Mouse (Mus musculus) CD4-positive helper T cell, adult 2 months (primary cell): ENCODE data around the gene Igsf10.
A peak's percentile ranks its signal among the peaks of the same experiment; 100 is the strongest.

Experiments
- DNase-seq: peaks from one replicate; pipeline ENCODE4 v3.0.0-alpha.2; 2012; ENCODE audit warnings: low read depth, missing footprints, low spot score

Gene Igsf10

DNA sequence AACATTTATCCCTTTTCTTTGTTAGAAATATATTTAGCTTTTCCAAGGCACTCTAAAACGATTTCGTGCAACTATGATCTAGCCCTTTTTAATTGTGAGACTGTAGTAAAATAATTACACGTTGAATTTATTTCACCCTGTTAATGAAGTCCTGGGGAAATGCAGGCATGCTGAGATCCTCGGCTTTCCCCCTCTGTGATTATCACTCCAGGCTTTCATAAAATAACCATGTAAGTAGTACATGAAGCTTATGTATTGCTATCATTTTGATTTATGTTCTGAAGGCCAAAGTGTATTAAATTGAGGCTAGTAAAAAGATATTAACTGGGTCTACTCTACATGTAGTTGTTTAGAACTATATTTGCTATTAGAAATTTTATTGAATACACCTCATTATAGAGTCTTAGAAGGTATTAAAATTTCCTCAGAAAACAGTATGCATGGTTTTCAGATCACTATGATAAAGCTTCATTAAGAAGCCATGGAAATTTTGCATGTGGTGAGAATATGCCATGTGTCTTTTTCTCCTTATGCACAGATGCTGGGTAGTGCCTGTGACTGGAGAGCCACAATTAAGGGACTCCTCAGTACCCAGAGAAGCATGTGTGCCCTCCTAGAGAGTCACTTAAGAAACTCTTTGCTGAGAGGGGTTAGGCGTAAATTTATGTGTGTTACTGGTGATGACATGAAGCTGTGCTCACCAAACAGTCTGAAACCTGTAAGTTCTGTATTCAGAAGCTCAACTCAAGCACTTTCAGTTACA, 50.6 kb downstream of the Igsf10 start:
- DNase-seq, result no peak

- DNase-seq, result no peak
These were observed 53.6 kb downstream of the Igsf10 start for GRCm38 (mm10) chr3:59290551-59290950.

GRCm38 (mm10) chr3:59278620-59279019, 65.6 kb downstream of the Igsf10 start:
- no peak for DNase-seq

- no peak for DNase-seq
These were observed 66.0 kb downstream of the Igsf10 start for GRCm38 (mm10) chr3:59278254-59278533.

- DNase-seq, result peak; percentile 37
These were observed 66.5 kb downstream of the Igsf10 start for GRCm38 (mm10) chr3:59277502-59278253.

DNA sequence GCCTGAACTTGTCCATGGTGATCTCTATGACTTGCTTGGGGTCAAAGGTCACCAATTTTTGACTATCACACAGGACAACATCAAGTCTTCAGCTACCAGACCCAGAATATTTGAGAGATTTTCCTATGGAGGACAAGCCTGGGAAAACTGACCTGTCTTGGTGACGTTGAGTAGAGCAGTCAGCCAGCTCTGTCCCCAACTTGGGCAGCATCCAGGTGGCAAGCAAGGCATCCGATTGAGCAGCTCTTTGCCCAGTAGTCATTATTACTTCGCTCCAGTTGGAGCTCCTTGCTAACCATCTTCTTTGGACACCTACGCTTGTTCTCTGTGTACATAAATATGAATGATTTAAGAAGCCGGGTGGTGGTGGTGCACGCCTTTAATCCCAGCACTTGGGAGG, 73.4 kb downstream of the Igsf10 start:
- DNase-seq, result no peak
